Mouse (Mus musculus) midbrain, embryonic 12.5 days (tissue): Measurements from ENCODE around the gene Rbm24. TPM values are rescaled to one million over a fixed set of nuclear protein-coding genes. Genes with fewer than 3 reads are reported as not detected.

Source experiments
- ATAC-seq: fragments of 200-750 bp; cut with Nextera tagmentation; 2 replicates; pipeline ENCODE4 v1.8.0; 2017; ENCODE audit warnings: low read depth, moderate TSS enrichment, moderate library complexity; ENCODE audit not compliant: low FRiP score
- H3K27ac ChIP-seq: fragments of 300-500 bp; sonication (generic); replicated peaks from 2 replicates; pipeline ENCODE4 v1.5.1; 2016; ENCODE audit warnings: mild to moderate bottlenecking
- H3K27me3 ChIP-seq: fragments of 300-500 bp; sonication (generic); 2 replicates; pipeline ENCODE4 v1.6.1; 2016; ENCODE audit warnings: mild to moderate bottlenecking
- H3K36me3 ChIP-seq: fragments of 300-500 bp; sonication (generic); 2 replicates; pipeline ENCODE4 v1.6.1; 2016
- H3K4me1 ChIP-seq: fragments of 300-500 bp; sonication (generic); 2 replicates; pipeline ENCODE4 v1.6.1; 2016
- H3K4me2 ChIP-seq: fragments of 300-500 bp; sonication (generic); replicated peaks from 2 replicates; pipeline ENCODE4 v1.6.1; 2016; ENCODE audit warnings: mild to moderate bottlenecking, moderate library complexity
- H3K4me3 ChIP-seq: fragments of 300-500 bp; sonication (generic); 2 replicates; pipeline ENCODE4 v1.5.1; 2016; ENCODE audit warnings: mild to moderate bottlenecking
- H3K9ac ChIP-seq: fragments of 300-500 bp; sonication (generic); replicated peaks from 2 replicates; pipeline ENCODE4 v1.6.1; 2016; ENCODE audit warnings: mild to moderate bottlenecking, moderate library complexity
- H3K9me3 ChIP-seq: fragments of 300-500 bp; sonication (generic); 2 replicates; pipeline ENCODE4 v1.6.1; 2016; ENCODE audit warnings: mild to moderate bottlenecking
- whole genome bisulfite sequencing: fragments of 180-500 bp; shearing (Covaris S2); methylation state at CpG from one replicate; pipeline ENCODE4 v1.1.7; 2016; 5-methylcytosine and 5-hydroxymethylcytosine counted together
- polyA plus RNA-seq: library from polyadenylated mRNA; unstranded; fragments of >200 nt; fragmentation: Nextera tagmentation; extraction: Ambion mirVana; gene quantifications from 2 replicates; pipeline ENCODE4 v1.2.1, GENCODE M21; 2016

The Rbm24 gene
- 2.9 and 3.1 TPM in 2 replicates for polyA plus RNA-seq

GRCm38 (mm10) chr13:46418141-46418601 lies at the start of gene Rbm24:
Gene Rbm24, plus strand, starts transcription at chr13:46418434.
- H3K4me2 ChIP-seq = peak within 1 kb of the TSS; percentile 87
- H3K27ac ChIP-seq = peak within 1 kb of the TSS; percentile 78
- H3K4me1 ChIP-seq = peaks cover 21% of the 10 kb centered on the region
- peak within 1 kb of the TSS; percentile 67 for H3K4me3 ChIP-seq
- under 1% methylated on average over 41 of the region's 41 CpGs for whole genome bisulfite sequencing
- H3K36me3 ChIP-seq = no peaks in the 10 kb centered on the region
- H3K27me3 ChIP-seq = 0 out of 2 replicates have a peak, but pooled peaks cover 5% of the 10 kb centered on the region
- no peaks in the 10 kb centered on the region for H3K9me3 ChIP-seq
- peak; percentile 86 for ATAC-seq
- H3K9ac ChIP-seq = peak within 1 kb of the TSS; percentile 81

- Histone ChIP-seq H3K4me1 (no peaks in the 10 kb centered on the region), H3K9ac (no peak overlapping the region), H3K4me3 (no peak overlapping the region), H3K36me3 (no peaks in the 10 kb centered on the region), H3K27ac (no peak overlapping the region), H3K9me3 (no peaks in the 10 kb centered on the region), H3K27me3 (no peaks in the 10 kb centered on the region), H3K4me2 (no peak overlapping the region)
- ATAC-seq = no peak
- 72% methylated on average over 7 of the region's 7 CpGs for WGBS
Observed at GRCm38 (mm10) chr13:46372884-46373283, 45.4 kb upstream of the Rbm24 start.

DNA sequence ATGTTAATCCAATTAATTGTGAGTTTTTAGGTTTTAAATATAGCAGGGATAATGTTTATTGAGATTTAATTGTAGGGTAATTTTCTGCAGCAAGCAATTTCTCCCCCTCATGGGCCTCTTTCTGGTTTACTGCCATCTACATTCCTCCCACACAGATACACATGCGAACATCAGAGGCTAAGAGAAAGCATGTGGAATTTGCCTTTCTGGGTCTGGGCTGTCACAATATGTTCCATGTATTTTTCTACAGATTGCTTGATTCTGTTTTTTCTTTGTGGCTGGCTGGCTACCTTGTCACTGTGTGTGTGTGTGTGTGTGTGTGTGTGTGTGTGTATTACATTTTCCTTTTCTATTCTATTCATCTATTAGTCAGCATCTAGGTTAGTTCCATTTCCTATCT lies 42.9 kb upstream of the Rbm24 start:
- H3K4me1 ChIP-seq = no peaks in the 10 kb centered on the region
- no peaks in the 10 kb centered on the region for H3K9me3 ChIP-seq
- H3K27me3 ChIP-seq = no peaks in the 10 kb centered on the region
- no peaks in the 10 kb centered on the region for H3K36me3 ChIP-seq
- ATAC-seq = no peak
- 95% methylated on average over 1 of the region's 1 CpGs for WGBS
- H3K4me2 ChIP-seq = no peak overlapping the region
- H3K27ac ChIP-seq = no peak overlapping the region
- H3K9ac ChIP-seq = no peak overlapping the region
- H3K4me3 ChIP-seq = no peak overlapping the region

GRCm38 (mm10) chr13:46387396-46387795 lies 30.8 kb upstream of the Rbm24 start:
- 83% methylated on average over 8 of the region's 8 CpGs for WGBS
- H3K27ac ChIP-seq = no peak overlapping the region
- H3K4me1 ChIP-seq = no peaks in the 10 kb centered on the region
- no peak overlapping the region for H3K9ac ChIP-seq
- no peaks in the 10 kb centered on the region for H3K27me3 ChIP-seq
- H3K9me3 ChIP-seq = no peaks in the 10 kb centered on the region
- ATAC-seq = no peak
- no peak overlapping the region for H3K4me2 ChIP-seq
- H3K36me3 ChIP-seq = no peaks in the 10 kb centered on the region
- H3K4me3 ChIP-seq = no peak overlapping the region

- no peaks in the 10 kb centered on the region for H3K36me3 ChIP-seq
- WGBS = 83% methylated on average over 1 of the region's 1 CpGs
- H3K27ac ChIP-seq = no peak overlapping the region
- no peak overlapping the region for H3K9ac ChIP-seq
- no peaks in the 10 kb centered on the region for H3K27me3 ChIP-seq
- no peak for ATAC-seq
- no peaks in the 10 kb centered on the region for H3K9me3 ChIP-seq
- no peak overlapping the region for H3K4me2 ChIP-seq
- no peaks in the 10 kb centered on the region for H3K4me1 ChIP-seq
- H3K4me3 ChIP-seq = no peak overlapping the region
Observed at GRCm38 (mm10) chr13:46391654-46392053, 26.6 kb upstream of the Rbm24 start.

GRCm38 (mm10) chr13:46392893-46393292 lies 25.3 kb upstream of the Rbm24 start:
- no peak overlapping the region for H3K4me2 ChIP-seq
- no peak overlapping the region for H3K27ac ChIP-seq
- H3K9me3 ChIP-seq = no peaks in the 10 kb centered on the region
- WGBS = 83% methylated on average over 4 of the region's 4 CpGs
- H3K27me3 ChIP-seq = no peaks in the 10 kb centered on the region
- ATAC-seq = no peak
- no peak overlapping the region for H3K4me3 ChIP-seq
- H3K36me3 ChIP-seq = no peaks in the 10 kb centered on the region
- no peaks in the 10 kb centered on the region for H3K4me1 ChIP-seq
- H3K9ac ChIP-seq = no peak overlapping the region

- no peaks in the 10 kb centered on the region for H3K9me3 ChIP-seq
- H3K9ac ChIP-seq = no peak overlapping the region
- H3K36me3 ChIP-seq = no peaks in the 10 kb centered on the region
- 82% methylated on average over 2 of the region's 2 CpGs for WGBS
- ATAC-seq = no peak
- H3K4me1 ChIP-seq = no peaks in the 10 kb centered on the region
- no peak overlapping the region for H3K4me2 ChIP-seq
- no peak overlapping the region for H3K27ac ChIP-seq
- no peak overlapping the region for H3K4me3 ChIP-seq
- H3K27me3 ChIP-seq = no peaks in the 10 kb centered on the region
Observed at GRCm38 (mm10) chr13:46393936-46394335, 24.3 kb upstream of the Rbm24 start.

- Histone ChIP-seq H3K9me3 (no peaks in the 10 kb centered on the region), H3K9ac (no peak overlapping the region), H3K4me2 (no peak overlapping the region), H3K27me3 (no peaks in the 10 kb centered on the region), H3K36me3 (no peaks in the 10 kb centered on the region), H3K4me3 (no peak overlapping the region), H3K27ac (no peak overlapping the region), H3K4me1 (no peaks in the 10 kb centered on the region)
- WGBS = 84% methylated on average over 3 of the region's 3 CpGs
- no peak for ATAC-seq
Observed at GRCm38 (mm10) chr13:46397235-46397634, 21.0 kb upstream of the Rbm24 start.

DNA sequence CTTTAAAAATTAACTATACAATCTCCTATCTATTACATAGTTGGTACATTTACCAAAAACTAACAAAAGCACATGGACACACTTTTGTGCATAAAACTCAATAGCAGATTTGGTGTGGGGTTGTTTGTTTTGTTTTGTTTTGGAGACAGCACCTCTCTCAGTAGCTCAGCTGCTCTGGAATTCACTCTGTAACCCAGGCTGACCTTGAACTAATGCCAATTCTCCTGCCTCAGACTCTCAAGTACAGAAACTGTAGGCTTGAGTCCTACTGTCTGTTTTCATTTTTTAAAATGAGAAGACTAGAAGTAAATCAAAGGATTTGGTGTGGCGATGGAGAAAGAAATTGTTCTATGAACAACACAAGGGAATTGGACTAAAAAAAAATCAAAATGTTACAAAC lies 11.1 kb upstream of the Rbm24 start:
- no peaks in the 10 kb centered on the region for H3K4me1 ChIP-seq
- H3K4me3 ChIP-seq = no peak overlapping the region
- H3K27ac ChIP-seq = no peak overlapping the region
- ATAC-seq = no peak
- H3K9ac ChIP-seq = no peak overlapping the region
- no peaks in the 10 kb centered on the region for H3K36me3 ChIP-seq
- WGBS = 82% methylated on average over 1 of the region's 1 CpGs
- no peaks in the 10 kb centered on the region for H3K27me3 ChIP-seq
- no peak overlapping the region for H3K4me2 ChIP-seq
- H3K9me3 ChIP-seq = no peaks in the 10 kb centered on the region

GRCm38 (mm10) chr13:46412247-46412646 lies 6.0 kb upstream of the Rbm24 start:
- Histone ChIP-seq H3K27me3 (0 out of 2 replicates have a peak, but pooled peaks cover 5% of the 10 kb centered on the region), H3K27ac (no peak overlapping the region), H3K4me2 (no peak overlapping the region), H3K36me3 (no peaks in the 10 kb centered on the region), H3K4me1 (no peaks in the 10 kb centered on the region), H3K9ac (no peak overlapping the region), H3K4me3 (no peak overlapping the region), H3K9me3 (no peaks in the 10 kb centered on the region)
- no peak for ATAC-seq

GRCm38 (mm10) chr13:46413588-46413987 lies 4.6 kb upstream of the Rbm24 start:
- Histone ChIP-seq H3K9me3 (no peaks in the 10 kb centered on the region), H3K4me1 (peaks cover 3% of the 10 kb centered on the region), H3K4me3 (no peak overlapping the region), H3K27me3 (0 out of 2 replicates have a peak, but pooled peaks cover 5% of the 10 kb centered on the region), H3K9ac (no peak overlapping the region), H3K27ac (no peak overlapping the region), H3K36me3 (no peaks in the 10 kb centered on the region), H3K4me2 (no peak overlapping the region)
- 78% methylated on average over 10 of the region's 10 CpGs for WGBS
- ATAC-seq = no peak

- H3K9me3 ChIP-seq = no peaks in the 10 kb centered on the region
- H3K27me3 ChIP-seq = 0 out of 2 replicates have a peak, but pooled peaks cover 5% of the 10 kb centered on the region
- no peak overlapping the region for H3K27ac ChIP-seq
- H3K36me3 ChIP-seq = no peaks in the 10 kb centered on the region
- no peak overlapping the region for H3K9ac ChIP-seq
- 75% methylated on average over 8 of the region's 8 CpGs for WGBS
- no peak overlapping the region for H3K4me3 ChIP-seq
- no peak overlapping the region for H3K4me2 ChIP-seq
- H3K4me1 ChIP-seq = peaks cover 5% of the 10 kb centered on the region
- no peak for ATAC-seq
Observed at GRCm38 (mm10) chr13:46414050-46414449, 4.2 kb upstream of the Rbm24 start.

- H3K27me3 ChIP-seq = 0 out of 2 replicates have a peak, but pooled peaks cover 5% of the 10 kb centered on the region
- peaks cover 21% of the 10 kb centered on the region for H3K4me1 ChIP-seq
- no peak for ATAC-seq
- H3K36me3 ChIP-seq = no peaks in the 10 kb centered on the region
- H3K4me2 ChIP-seq = no peak overlapping the region
- no peak overlapping the region for H3K9ac ChIP-seq
- H3K4me3 ChIP-seq = no peak overlapping the region
- no peak overlapping the region for H3K27ac ChIP-seq
- no peaks in the 10 kb centered on the region for H3K9me3 ChIP-seq
- 92% methylated on average over 8 of the region's 8 CpGs for WGBS
Observed at GRCm38 (mm10) chr13:46416021-46416420, 2.2 kb upstream of the Rbm24 start.
